Mouse (Mus musculus): ENCODE data around the gene Ldhc. TPM values are rescaled to one million over a fixed set of nuclear protein-coding genes. Genes with fewer than 3 reads are reported as not detected.
"Not testable (repeated sequence)": the region's sequence is repeated elsewhere in the genome, so short reads cannot be mapped to it uniquely, and the experiment has no call there.

The Ldhc gene
- polyA plus RNA-seq (2012; rRNA removed), result not detected in 2 replicates

- DNase-seq (ENCODE audit: low read depth, low spot score), result no peak
- WGBS, result 39% methylated on average over 10 of the region's 10 CpGs
Measured at GRCm38 (mm10) chr7:46860996-46861395, at the start of gene Ldhc. TSS of gene Ldhc (plus strand) at chr7:46861203.

- WGBS, result 93% methylated on average over 4 of the region's 4 CpGs
- DNase-seq (ENCODE audit: low read depth, low spot score), result no peak
Measured at GRCm38 (mm10) chr7:46814012-46814411, 47.0 kb upstream of the Ldhc start.

GRCm38 (mm10) chr7:46820876-46821632, 39.9 kb upstream of the Ldhc start:
- WGBS, result 40% methylated on average over 15 of the region's 15 CpGs
- not testable (repeated sequence) for DNase-seq (ENCODE audit: low read depth, low spot score)

- WGBS, result 27% methylated on average over 20 of the region's 20 CpGs
- DNase-seq (ENCODE audit: low read depth, low spot score), result no peak
Measured at GRCm38 (mm10) chr7:46827046-46827802, 33.8 kb upstream of the Ldhc start.

GRCm38 (mm10) chr7:46827803-46828184, 33.2 kb upstream of the Ldhc start:
- 70% methylated on average over 2 of the region's 2 CpGs for WGBS
- DNase-seq (ENCODE audit: low read depth, low spot score), result no peak

- DNase-seq (ENCODE audit: low read depth, low spot score), result no peak
- WGBS, result 77% methylated on average over 12 of the region's 12 CpGs
Measured at GRCm38 (mm10) chr7:46829911-46830310, 31.1 kb upstream of the Ldhc start.

- DNase-seq (ENCODE audit: low read depth, low spot score), result no peak
- WGBS, result 56% methylated on average over 13 of the region's 13 CpGs
Measured at GRCm38 (mm10) chr7:46830799-46831590, 30.0 kb upstream of the Ldhc start.

GRCm38 (mm10) chr7:46831693-46832092, 29.3 kb upstream of the Ldhc start:
- WGBS, result 82% methylated on average over 8 of the region's 8 CpGs
- DNase-seq (ENCODE audit: low read depth, low spot score), result no peak

- not testable (repeated sequence) for DNase-seq (ENCODE audit: low read depth, low spot score)
- 94% methylated on average over 11 of the region's 11 CpGs for WGBS
Measured at GRCm38 (mm10) chr7:46832112-46832810, 28.7 kb upstream of the Ldhc start.

- DNase-seq (ENCODE audit: low read depth, low spot score), result peak; percentile 94
- 9% methylated on average over 6 of the region's 6 CpGs for WGBS
Measured at GRCm38 (mm10) chr7:46833266-46833665, 27.7 kb upstream of the Ldhc start.

- no peak for DNase-seq (ENCODE audit: low read depth, low spot score)
- WGBS, result 27% methylated on average over 7 of the region's 7 CpGs
Measured at GRCm38 (mm10) chr7:46833670-46834255, 27.2 kb upstream of the Ldhc start.

- WGBS, result 78% methylated on average over 11 of the region's 14 CpGs
Measured at GRCm38 (mm10) chr7:46834994-46835610, 25.9 kb upstream of the Ldhc start.

GRCm38 (mm10) chr7:46836357-46836756, 24.6 kb upstream of the Ldhc start:
- no peak for DNase-seq (ENCODE audit: low read depth, low spot score)
- 92% methylated on average over 5 of the region's 5 CpGs for WGBS

More at GRCm38 (mm10) chr7:46834994-46835610, 25.9 kb upstream of the Ldhc start:
- DNase-seq (ENCODE audit: low read depth, low spot score), result no peak

- 92% methylated on average over 5 of the region's 5 CpGs for WGBS
- no peak for DNase-seq (ENCODE audit: low read depth, low spot score)
Measured at GRCm38 (mm10) chr7:46837073-46837472, 23.9 kb upstream of the Ldhc start.

GRCm38 (mm10) chr7:46838104-46838671, 22.8 kb upstream of the Ldhc start:
- WGBS, result 3% methylated on average over 9 of the region's 9 CpGs
- no peak for DNase-seq (ENCODE audit: low read depth, low spot score)

- DNase-seq (ENCODE audit: low read depth, low spot score), result no peak
- WGBS, result 2% methylated on average over 8 of the region's 8 CpGs
Measured at GRCm38 (mm10) chr7:46838891-46839302, 22.1 kb upstream of the Ldhc start.

- 22% methylated on average over 7 of the region's 7 CpGs for WGBS
- no peak for DNase-seq (ENCODE audit: low read depth, low spot score)
Measured at GRCm38 (mm10) chr7:46839446-46839845, 21.6 kb upstream of the Ldhc start.

GRCm38 (mm10) chr7:46839861-46840260, 21.1 kb upstream of the Ldhc start:
- WGBS, result 39% methylated on average over 5 of the region's 5 CpGs

More at GRCm38 (mm10) chr7:46839861-46840260, 21.1 kb upstream of the Ldhc start:
- no peak for DNase-seq (ENCODE audit: low read depth, low spot score)
